Mouse (Mus musculus) adrenal gland, adult 18-20 months (tissue): Measurements from ENCODE around the gene Bri3. TPM values are rescaled to one million over a fixed set of nuclear protein-coding genes. Genes with fewer than 3 reads are reported as not detected.
"Not testable (repeated sequence)": the region's sequence is repeated elsewhere in the genome, so short reads cannot be mapped to it uniquely, and the experiment has no call there.

Source experiments
- DNase-seq, 2 experiments: peaks; one replicate each; pipeline ENCODE4 v3.0.0; 2021 to 2022; ENCODE audit warnings: low spot score in 2 of 2
- total RNA-seq, 2 experiments: library from RNA; stranded (reverse); gene quantifications; 1 replicate in 1 of 2; 2 replicates in 1 of 2; pipeline ENCODE4 v1.2.3; 2021

Bri3 gene
- total RNA-seq, 2 experiments from 2014 or later: 136 to 144 TPM

DNA sequence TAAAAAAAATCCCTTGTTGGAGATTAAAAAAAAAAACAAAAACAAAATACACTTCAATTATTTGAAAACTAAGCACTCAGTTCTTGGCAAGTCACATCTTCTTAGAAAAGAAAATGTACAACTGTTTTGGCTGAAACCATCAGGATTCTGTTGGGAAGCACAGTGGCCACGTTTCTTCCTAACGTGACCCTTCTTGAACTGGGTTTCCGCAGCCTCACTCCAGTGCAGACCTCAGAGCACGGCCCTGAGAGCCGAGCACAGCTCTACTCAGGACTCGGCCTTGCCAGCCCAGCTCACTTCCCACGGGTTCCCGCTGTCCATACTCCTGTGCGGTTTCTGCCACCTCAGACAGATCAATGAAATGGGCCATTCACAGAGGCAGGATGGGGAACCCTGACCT, 44.2 kb downstream of the Bri3 start:
- DNase-seq: no peak

- DNase-seq: no peak
Observed at GRCm38 (mm10) chr5:144289769-144290440, 45.7 kb downstream of the Bri3 start.

DNA sequence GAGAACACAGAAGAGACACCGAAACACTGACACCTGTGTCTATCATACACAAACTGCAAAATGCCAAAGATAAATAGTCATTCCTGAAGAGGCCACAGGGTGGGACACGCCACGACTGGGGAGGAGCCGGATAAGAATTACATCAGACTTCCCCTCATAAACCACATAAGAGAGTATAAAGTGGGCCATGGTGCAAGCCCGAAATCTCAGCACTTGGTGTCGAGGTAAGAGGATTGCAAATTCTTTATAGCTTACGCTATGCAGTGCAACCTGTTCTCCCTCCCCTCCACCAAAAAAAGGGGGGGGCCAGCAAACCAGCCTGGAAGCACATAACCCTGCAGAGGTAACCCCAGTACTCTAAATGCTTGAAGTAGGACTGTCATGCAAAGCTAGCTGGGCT, 50.7 kb downstream of the Bri3 start:
- no peak for DNase-seq

DNA sequence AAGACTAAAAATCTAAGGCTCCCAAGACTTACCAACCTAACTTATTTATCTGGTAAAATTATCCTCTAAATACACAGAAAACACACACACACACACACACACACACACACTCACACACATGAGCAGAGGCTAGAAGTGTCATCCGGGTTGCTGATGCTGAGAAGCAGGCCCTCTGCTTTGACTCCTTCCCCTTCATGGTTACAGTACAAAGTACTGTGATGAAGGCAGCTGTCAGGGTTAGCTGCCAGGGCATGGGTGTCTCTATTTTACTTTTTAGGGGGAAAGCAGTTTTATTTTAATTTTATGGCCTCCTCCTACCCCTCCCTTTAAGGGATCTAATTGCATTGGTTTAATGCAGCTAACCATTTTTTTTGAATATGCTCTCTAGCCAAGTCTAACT, 51.1 kb downstream of the Bri3 start:
- no peak for DNase-seq

- no peak for DNase-seq
Observed at GRCm38 (mm10) chr5:144296090-144296604, 51.9 kb downstream of the Bri3 start.

- DNase-seq: no peak
Observed at GRCm38 (mm10) chr5:144303071-144303470, 58.8 kb downstream of the Bri3 start.

DNA sequence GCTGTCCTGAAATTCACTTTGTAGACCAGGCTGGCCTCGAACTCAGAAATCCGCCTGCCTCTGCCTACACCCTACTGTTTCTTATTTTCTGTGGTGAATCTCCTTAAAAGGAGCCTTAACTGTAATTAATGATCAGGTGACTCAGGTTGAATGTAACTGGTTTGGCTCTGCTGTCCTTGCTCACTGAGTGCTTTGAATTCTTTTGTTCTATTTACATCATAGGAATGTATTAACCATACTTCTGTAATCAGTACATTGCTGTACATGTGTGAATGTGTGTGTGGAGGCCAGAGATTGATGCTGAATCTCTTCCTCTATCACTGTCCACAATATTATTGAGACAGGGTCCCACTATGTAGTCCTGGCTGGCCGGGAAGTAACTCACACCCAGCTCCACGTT, 64.7 kb downstream of the Bri3 start:
- DNase-seq: no peak

- no peak for DNase-seq
Observed at GRCm38 (mm10) chr5:144312183-144312582, 67.9 kb downstream of the Bri3 start.

DNA sequence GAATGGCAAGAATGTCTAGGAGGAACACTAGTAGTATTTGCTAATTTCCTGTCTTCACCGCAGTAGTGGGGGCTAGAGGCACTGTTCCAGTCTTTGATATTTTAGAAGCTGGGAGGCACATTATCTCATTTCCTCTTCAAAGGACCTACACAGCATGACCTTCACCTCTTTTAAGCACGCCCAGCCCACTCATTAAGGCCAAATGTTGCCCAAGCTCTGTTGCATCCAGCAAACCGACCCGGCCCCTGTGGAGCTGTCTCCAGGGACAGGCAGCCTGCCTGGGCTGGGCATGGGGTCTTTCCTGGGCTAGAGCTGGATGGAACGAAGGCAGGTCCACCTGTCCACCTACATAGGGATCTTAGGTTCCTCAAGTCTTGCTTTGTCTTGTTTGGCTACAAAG, 69.1 kb downstream of the Bri3 start:
- DNase-seq: no peak

DNA sequence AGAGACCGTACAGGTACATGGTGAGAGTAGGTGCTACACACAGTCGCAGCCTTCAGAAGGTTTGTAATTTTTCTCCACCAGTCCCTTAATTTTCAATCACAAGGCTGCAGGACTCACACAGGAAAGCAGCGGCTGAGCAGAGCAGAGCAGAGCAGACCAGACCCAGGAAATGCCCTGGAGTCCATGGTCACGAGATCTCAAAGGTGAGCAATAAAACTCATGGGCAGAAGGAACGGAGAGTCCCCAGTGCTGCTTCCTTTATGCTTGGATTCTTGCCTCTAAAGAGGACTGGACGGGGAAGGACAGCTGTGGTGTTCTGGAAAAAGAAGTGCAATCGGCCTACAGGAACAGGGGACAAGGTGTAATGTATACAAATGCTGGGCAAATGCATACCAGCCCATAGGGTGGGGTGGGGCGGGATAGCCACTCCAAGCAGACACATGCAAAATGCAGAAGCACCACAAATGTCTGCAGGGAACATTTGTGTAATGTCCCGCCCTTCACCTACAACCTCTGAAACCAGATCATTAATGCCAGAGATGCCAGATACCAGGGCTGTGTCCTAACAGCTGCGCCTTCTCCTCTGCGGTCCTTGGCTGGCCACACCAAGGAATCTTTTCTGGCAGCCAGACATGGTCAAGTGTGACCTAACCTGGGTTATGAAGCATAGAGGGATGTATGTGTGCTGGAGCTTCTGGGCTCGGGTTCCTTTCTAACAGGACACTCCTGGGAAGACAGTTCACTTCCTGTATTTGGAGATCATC, 70.7 kb downstream of the Bri3 start:
- DNase-seq: no peak

GRCm38 (mm10) chr5:144316442-144316841, 72.2 kb downstream of the Bri3 start:
- DNase-seq: no peak

DNA sequence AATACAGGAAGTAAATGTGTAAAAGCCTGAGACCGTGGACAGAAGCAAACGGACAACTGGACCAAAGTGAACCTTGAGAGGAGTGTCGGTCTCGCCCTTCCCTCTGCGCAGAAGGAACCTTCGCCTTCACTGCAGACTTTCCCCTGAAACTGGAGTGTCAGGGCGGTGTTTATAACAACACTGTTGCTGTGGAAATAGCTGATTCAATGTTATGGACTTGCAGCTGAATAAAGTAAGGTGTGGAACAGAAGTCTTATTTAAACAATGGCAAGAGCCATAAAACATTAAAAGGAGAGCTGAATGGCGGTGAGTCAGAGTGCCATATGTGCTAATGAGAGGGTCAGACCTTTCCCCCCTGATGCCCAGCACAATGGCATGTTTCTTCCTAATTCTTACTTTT, 73.2 kb downstream of the Bri3 start:
- no peak for DNase-seq

DNA sequence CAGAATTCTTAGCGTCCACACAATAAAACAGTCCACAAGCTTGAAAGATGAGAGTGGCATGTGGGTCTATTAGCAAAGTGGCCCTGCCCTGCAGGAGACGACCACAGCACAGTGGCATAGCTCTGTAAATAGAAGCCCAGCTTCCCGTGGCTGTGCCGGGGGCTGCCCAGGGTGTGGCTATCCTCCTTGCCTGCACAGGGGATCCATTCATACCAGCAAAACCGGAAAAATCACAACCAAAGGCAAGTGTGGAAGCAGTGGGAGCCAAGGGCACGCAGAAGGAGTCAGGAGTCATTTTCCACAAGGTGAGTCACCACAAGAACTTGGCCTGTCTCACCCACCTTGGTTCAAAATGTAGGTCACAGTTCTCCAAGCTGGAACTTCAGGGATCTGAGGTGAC, 74.0 kb downstream of the Bri3 start:
- no peak for DNase-seq

DNA sequence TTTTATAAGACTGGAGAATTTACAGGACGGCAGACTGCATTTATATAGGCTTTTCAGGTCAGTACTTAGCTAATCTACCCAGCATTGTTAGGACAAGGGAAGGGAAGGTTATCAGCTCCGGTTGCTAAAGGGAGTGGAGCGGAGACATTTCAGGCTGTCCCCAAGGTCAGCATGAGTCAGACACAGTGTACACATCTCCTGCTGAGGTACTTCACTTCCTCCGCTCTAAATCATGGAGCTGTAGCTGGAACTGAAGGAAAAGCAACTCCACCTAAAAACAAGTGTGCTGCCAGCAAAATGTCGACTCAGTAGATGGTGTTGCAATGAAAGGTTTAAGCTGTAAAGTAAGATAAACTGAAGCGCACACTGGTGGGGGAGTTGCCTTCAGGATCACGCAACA, 77.4 kb downstream of the Bri3 start:
- no peak for DNase-seq

- DNase-seq: no peak
Observed at GRCm38 (mm10) chr5:144322717-144323116, 78.5 kb downstream of the Bri3 start.

DNA sequence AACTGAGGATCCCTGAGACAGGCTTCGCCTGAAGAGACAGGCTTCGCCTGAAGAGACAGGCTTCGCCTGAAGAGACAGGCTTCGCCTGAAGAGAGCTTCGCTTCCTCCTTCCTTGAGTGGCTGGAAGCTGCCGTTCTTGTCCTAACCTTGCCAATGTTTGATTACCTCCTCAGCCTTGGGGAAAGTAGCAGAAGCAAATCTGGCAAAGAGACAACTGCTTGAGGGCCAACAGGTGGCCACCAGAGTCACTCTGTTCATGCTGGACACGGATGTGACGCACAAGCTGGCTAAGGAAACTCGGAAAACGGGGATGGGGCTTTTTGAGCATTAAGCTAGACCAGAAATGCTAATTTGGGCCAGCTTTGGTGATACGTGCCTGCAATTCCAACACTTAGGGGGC, 89.8 kb downstream of the Bri3 start:
- DNase-seq: no peak

DNA sequence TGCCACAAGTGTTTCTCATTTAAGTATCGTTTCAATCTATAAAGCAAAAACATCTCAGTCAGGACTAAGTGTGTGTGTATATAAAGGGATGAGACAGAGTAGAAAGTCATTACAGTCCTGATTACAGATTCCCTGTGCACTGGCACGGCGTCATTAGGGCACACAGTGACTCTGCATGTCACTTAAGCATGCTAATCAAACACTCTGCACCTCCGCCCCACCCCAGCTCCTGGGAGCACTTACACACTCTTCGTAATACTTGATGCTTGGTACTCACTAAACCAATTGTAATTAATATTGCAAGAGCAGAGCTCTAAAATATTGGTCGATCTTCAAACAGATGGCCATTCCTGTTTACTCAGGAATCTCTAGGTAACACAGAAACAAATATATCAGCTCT, 91.1 kb downstream of the Bri3 start:
- not testable (repeated sequence) for DNase-seq

DNA sequence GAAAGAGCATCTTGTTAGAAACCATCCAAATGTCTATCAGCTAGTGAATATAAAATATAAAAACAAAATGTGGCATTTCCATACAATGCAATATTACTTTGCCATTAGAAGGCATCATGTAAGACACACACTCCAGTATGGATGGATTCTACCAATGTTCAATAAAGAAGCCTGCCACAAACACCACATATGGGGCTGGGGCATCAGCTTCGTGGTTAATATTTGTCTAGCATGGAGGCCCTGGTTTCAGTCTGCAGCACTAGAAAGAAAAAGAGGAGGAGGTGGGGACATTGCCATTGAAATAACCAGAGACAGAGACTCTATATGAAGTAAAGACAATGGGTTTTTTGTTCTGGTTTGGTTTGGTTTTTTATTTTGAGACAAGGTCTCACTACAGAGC, 94.5 kb downstream of the Bri3 start:
- DNase-seq: no peak

GRCm38 (mm10) chr5:144341085-144341484, 96.8 kb downstream of the Bri3 start:
- no peak for DNase-seq

- no peak for DNase-seq
Observed at GRCm38 (mm10) chr5:144344592-144344991, 100.4 kb downstream of the Bri3 start.

- no peak for DNase-seq
Observed at GRCm38 (mm10) chr5:144351185-144351584, 106.9 kb downstream of the Bri3 start.

DNA sequence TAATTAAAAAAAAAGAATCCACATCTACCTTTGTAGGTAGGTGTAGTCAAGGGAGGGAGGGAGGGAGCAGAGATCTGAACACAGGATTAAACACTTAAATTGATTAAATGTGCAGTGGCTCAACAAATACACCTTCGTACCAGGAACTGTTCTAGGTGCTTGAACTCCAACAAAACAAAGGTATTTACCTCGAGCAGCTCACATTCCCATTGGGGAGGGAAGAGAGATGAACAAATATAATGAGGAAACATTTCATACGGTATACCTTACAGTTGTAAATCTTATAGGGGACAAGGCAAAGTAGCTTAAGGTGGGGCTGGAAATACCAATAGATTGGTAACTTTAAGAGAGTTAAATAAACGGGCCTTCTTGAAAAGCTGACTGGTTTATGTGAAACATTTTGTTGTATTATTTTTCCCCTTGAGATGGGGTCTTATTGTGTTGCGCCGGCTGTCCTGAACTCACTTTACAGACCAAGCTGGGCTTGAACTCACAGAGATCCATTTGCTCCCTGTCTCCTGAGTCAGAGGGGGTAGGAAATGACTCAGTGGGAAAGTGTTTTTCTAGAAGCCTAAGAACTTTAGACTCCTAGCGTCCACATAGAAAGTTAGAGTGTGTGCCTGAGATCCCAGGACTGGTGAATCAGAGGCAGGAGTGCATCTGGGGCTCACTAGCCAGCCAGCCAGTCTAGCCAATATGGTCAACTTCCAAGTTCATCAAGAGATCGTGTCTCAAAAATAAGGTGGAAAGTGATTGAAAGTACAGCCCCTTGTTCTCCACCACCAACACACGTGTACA, 108.2 kb downstream of the Bri3 start:
- no peak for DNase-seq
